ENCODE assay signal across 8 mouse cellular contexts in the genomic region with DNA sequence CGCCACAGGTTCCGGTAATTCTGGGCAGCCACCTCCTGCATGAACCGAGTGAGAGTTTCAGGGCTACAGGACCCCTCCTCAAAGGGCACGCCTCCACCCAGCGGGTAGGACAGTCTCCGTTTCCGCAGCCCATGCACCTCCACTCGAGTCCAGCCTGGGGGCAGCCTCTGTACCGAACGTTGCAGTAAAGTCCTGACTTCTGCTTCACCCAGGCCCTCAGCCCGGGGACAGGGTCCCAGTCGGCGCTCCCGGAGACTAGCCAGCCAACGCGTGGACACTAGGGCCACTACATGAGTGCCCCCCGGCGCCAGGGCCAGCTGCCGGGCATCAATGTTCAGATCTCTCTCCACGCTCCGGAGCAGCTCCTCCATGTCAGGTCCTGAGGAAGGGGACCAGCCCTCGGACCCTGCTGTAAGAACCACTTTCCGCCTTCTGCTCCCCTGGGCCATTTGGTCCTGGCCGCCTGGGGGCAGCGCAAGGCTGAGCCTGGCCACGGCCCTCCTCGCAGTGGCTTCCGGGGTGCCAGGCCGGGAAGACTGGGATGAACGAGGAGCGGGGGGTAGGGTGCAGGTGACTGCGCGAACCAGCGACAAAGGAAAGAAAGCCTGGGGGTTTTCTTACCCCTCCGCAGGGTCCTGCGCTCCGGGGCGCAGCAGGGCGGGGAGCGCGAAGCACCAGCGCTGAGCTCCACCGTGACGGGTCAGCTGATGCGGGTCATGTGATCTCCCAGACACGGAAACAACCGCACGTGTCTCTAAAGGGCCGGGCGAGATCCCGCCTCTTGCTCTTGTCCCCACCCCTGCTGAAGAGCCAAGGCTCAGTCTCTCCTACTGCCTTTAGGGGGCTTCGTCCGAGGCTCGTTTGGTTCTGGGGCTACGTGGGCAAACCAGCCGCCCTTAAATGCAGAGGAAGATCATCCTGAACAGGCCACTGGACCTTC. TPM values are rescaled to one million over a fixed set of nuclear protein-coding genes. Genes with fewer than 3 reads are reported as not detected.
DNase-seq lines count a peak whose midpoint lies in the region; ATAC-seq and TF ChIP-seq lines count a peak whose summit lies in the region.

TSS of gene Wdr81 (minus strand) at position 727 of the 940 bp plus-strand sequence.

- dilution Hi-C loops in CH12.LX (cut with MboI; ENCODE audit: extremely low pct_ligation_motif_present, extremely low pct_unique_long_range_greater_than_20kb, low sequenced_read_pairs), result no loop called here

- peak within 1 kb of the TSS; percentile 64 for H3K9ac ChIP-seq in CH12.LX (ENCODE audit: insufficient read depth, low read depth)
- peak within 1 kb of the TSS; percentile 80 for H3K9ac ChIP-seq in heart, embryonic 14.5 days (ENCODE audit: low read length)
- H3K9ac ChIP-seq in liver, embryonic 12.5 days, result peak within 1 kb of the TSS; percentile 85
- H3K9ac ChIP-seq in stomach, embryonic 14.5 days (replicated peaks; ENCODE audit: low read depth, low read length), result peak within 1 kb of the TSS; percentile 50; the same call in 1 of the 2 replicates

- peaks cover 22 to 35% of the 10 kb centered on the region in 2 experiments for H3K36me3 ChIP-seq in CH12.LX (replicated peaks in 1 of 2; ENCODE audit: control insufficient read depth in 1 of 2, insufficient read depth in 1 of 2, low read length in 1 of 2)
- H3K36me3 ChIP-seq in forebrain, embryonic 10.5 days (replicated peaks), result peaks cover 6% of the 10 kb centered on the region; the same call in 1 of the 2 replicates
- peaks cover 18% of the 10 kb centered on the region for H3K36me3 ChIP-seq in heart, embryonic 14.5 days (ENCODE audit: control insufficient read depth, insufficient read depth, low read length)
- H3K36me3 ChIP-seq in liver, embryonic 12.5 days, result peaks cover 34% of the 10 kb centered on the region
- no peaks in the 10 kb centered on the region; the same call in 1 of the 2 replicates for H3K36me3 ChIP-seq in stomach, embryonic 14.5 days (ENCODE audit: control insufficient read depth, insufficient read depth, low read length)

- DNase-seq in CH12.LX (ENCODE audit: extremely low read depth), result peak; percentile 97
- DNase-seq in c-Kit-positive CD71-negative TER-119-negative erythroid progenitor cells, embryonic 14.5 days (ENCODE audit: low read depth), result peak; percentile 82
- DNase-seq in forebrain, embryonic 10.5 days (ENCODE audit: extremely low spot score, low spot score), result peak; percentile 93
- DNase-seq in kidney, postnatal 10 days, result peak; percentile 94
- peak; percentile 83 to 90 for DNase-seq in natural killer cell, adult 2 months (ENCODE audit: low spot score in 2 of 2)

- peak within 1 kb of the TSS; percentile 60 for H3K4me2 ChIP-seq in CH12.LX (ENCODE audit: insufficient read depth, low read depth, poor library complexity, severe bottlenecking)
- H3K4me2 ChIP-seq in heart, embryonic 14.5 days (ENCODE audit: low read length), result peak within 1 kb of the TSS; percentile 100
- H3K4me2 ChIP-seq in liver, embryonic 12.5 days, result peak within 1 kb of the TSS; percentile 100
- H3K4me2 ChIP-seq in stomach, embryonic 14.5 days (replicated peaks; ENCODE audit: low read depth, low read length), result peak within 1 kb of the TSS; percentile 100

- ATAC-seq in heart, embryonic 14.5 days (ENCODE audit: insufficient number of reproducible peaks, insufficient read depth, low FRiP score, low read depth), result peak; percentile 89
- ATAC-seq in liver, embryonic 12.5 days, result peak; percentile 79
- peak; percentile 92 for ATAC-seq in stomach, embryonic 14.5 days (ENCODE audit: insufficient number of reproducible peaks, insufficient read depth, low FRiP score, low read depth)

- TF ChIP-seq POLR2A in CH12.LX (IDR thresholded peaks at IDR 0.05; ENCODE audit: low read depth, low read length), result peak; percentile 73

- H3K4me1 ChIP-seq in CH12.LX (ENCODE audit: control insufficient read depth in 1 of 2, insufficient read depth in 2 of 2), result peaks cover 34 to 84% of the 10 kb centered on the region in 2 experiments
- H3K4me1 ChIP-seq in forebrain, embryonic 10.5 days, result peaks cover 27% of the 10 kb centered on the region
- peaks cover 10 to 19% of the 10 kb centered on the region in 2 experiments for H3K4me1 ChIP-seq in heart, embryonic 14.5 days (ENCODE audit: control insufficient read depth in 2 of 2, insufficient read depth in 2 of 2, low read length in 2 of 2)
- peaks cover 92% of the 10 kb centered on the region for H3K4me1 ChIP-seq in liver, embryonic 12.5 days
- H3K4me1 ChIP-seq in stomach, embryonic 14.5 days (ENCODE audit: control insufficient read depth, insufficient read depth, low read length), result peaks cover 9% of the 10 kb centered on the region

- H3K4me3 ChIP-seq in CH12.LX (replicated peaks in 1 of 3; ENCODE audit: low read depth in 2 of 3, low read length in 2 of 3, poor library complexity in 1 of 3), result peak within 1 kb of the TSS; percentile 48 to 63 (median 53)
- peak within 1 kb of the TSS; percentile 80 for H3K4me3 ChIP-seq in forebrain, embryonic 10.5 days
- H3K4me3 ChIP-seq in heart, embryonic 14.5 days (ENCODE audit: control insufficient read depth in 1 of 2, insufficient read depth in 1 of 2, low read depth in 1 of 2, low read length in 2 of 2), result peak within 1 kb of the TSS; percentile 66 to 76
- peak within 1 kb of the TSS; percentile 73 for H3K4me3 ChIP-seq in liver, embryonic 12.5 days
- H3K4me3 ChIP-seq in stomach, embryonic 14.5 days (ENCODE audit: low read depth, low read length), result peak within 1 kb of the TSS; percentile 51

- H3K27me3 ChIP-seq in CH12.LX (replicated peaks), result no peaks in the 10 kb centered on the region
- H3K27me3 ChIP-seq in forebrain, embryonic 10.5 days (ENCODE audit: poor library complexity, severe bottlenecking), result peaks cover 14% of the 10 kb centered on the region
- no peaks in the 10 kb centered on the region for H3K27me3 ChIP-seq in heart, embryonic 14.5 days (ENCODE audit: control insufficient read depth, insufficient read depth, low read length)
- H3K27me3 ChIP-seq in liver, embryonic 12.5 days (replicated peaks), result no peaks in the 10 kb centered on the region
- H3K27me3 ChIP-seq in stomach, embryonic 14.5 days (ENCODE audit: control insufficient read depth, insufficient read depth, low read length), result no peaks in the 10 kb centered on the region

- TF ChIP-seq CTCF in CH12.LX (conservative IDR thresholded peaks at IDR 0.05 in 1 of 2, IDR thresholded peaks at IDR 0.05 in 1 of 2; ENCODE audit: low read depth in 2 of 2, low read length in 2 of 2), result peak in 1 of 2 experiments; percentile 66; a peak in 2 of 4 replicates

- in situ Hi-C loops in CH12.LX (cut with MboI; ENCODE audit: low pct_ligation_motif_present, low pct_unique_long_range_greater_than_20kb, low sequenced_read_pairs), result no loop called here

- no peak for TF ChIP-seq EP300 in CH12.LX (IDR thresholded peaks at IDR 0.05; ENCODE audit: low read length)

- no peaks in the 10 kb centered on the region for H3K9me3 ChIP-seq in CH12.LX (replicated peaks; ENCODE audit: low read length)
- no peaks in the 10 kb centered on the region for H3K9me3 ChIP-seq in forebrain, embryonic 10.5 days
- H3K9me3 ChIP-seq in heart, embryonic 14.5 days (ENCODE audit: control insufficient read depth, low read length), result no peaks in the 10 kb centered on the region
- no peaks in the 10 kb centered on the region for H3K9me3 ChIP-seq in liver, embryonic 12.5 days (replicated peaks)
- H3K9me3 ChIP-seq in stomach, embryonic 14.5 days (ENCODE audit: control insufficient read depth, low read depth, low read length), result no peaks in the 10 kb centered on the region

- peak within 1 kb of the TSS; percentile 83 for H3K27ac ChIP-seq in CH12.LX (ENCODE audit: insufficient read depth, low read depth)
- peak within 1 kb of the TSS; percentile 84 for H3K27ac ChIP-seq in forebrain, embryonic 10.5 days
- H3K27ac ChIP-seq in heart, embryonic 14.5 days (replicated peaks in 1 of 2; ENCODE audit: control insufficient read depth in 1 of 2, insufficient read depth in 1 of 2, low read depth in 2 of 2, low read length in 2 of 2), result peak within 1 kb of the TSS; percentile 61 to 67
- peak within 1 kb of the TSS; percentile 66 for H3K27ac ChIP-seq in liver, embryonic 12.5 days
- peak within 1 kb of the TSS; percentile 4; the same call in 1 of the 2 replicates for H3K27ac ChIP-seq in stomach, embryonic 14.5 days (ENCODE audit: low read length)

- WGBS in forebrain, embryonic 10.5 days, result 3% methylated on average over 56 of the region's 56 CpGs
- WGBS in heart, embryonic 14.5 days, result 2% methylated on average over 53 of the region's 56 CpGs
- 3% methylated on average over 56 of the region's 56 CpGs for WGBS in liver, embryonic 12.5 days (ENCODE audit: insufficient replicate concordance)
- 2% methylated on average over 56 of the region's 56 CpGs for WGBS in stomach, embryonic 14.5 days

- H3K79me2 ChIP-seq in CH12.LX (replicated peaks; ENCODE audit: control insufficient read depth, extremely low read depth, insufficient read depth, poor library complexity, severe bottlenecking), result no peaks in the 10 kb centered on the region

- peak; percentile 51 for TF ChIP-seq RAD21 in CH12.LX (IDR thresholded peaks at IDR 0.05; ENCODE audit: low read depth, low read length)

TF ChIP-seq in CH12.LX, 34 proteins besides CTCF, POLR2A, EP300 and RAD21 (continues in another document):
- TF ChIP-seq USF2 (conservative IDR thresholded peaks at IDR 0.05; ENCODE audit: low read depth, low read length), result peak; percentile 100
- TF ChIP-seq UBTF (IDR thresholded peaks at IDR 0.05; ENCODE audit: low read depth, low read length), result no peak; the same call in 1 of the 2 replicates
- no peak for TF ChIP-seq CHD2 (IDR thresholded peaks at IDR 0.05; ENCODE audit: low read length)
- no peak for TF ChIP-seq E2F4 (IDR thresholded peaks at IDR 0.05; ENCODE audit: insufficient replicate concordance, low read depth, low read length)
- peak; percentile 97 for TF ChIP-seq MYC (IDR thresholded peaks at IDR 0.05; ENCODE audit: low read depth, low read length)
- no peak for TF ChIP-seq GABPA (IDR thresholded peaks at IDR 0.05; ENCODE audit: insufficient replicate concordance, low read depth, low read length)
- no peak for TF ChIP-seq ZMIZ1 (IDR thresholded peaks at IDR 0.05; ENCODE audit: low read depth, low read length)
- TF ChIP-seq SIN3A (IDR thresholded peaks at IDR 0.05; ENCODE audit: low read length), result peak; percentile 99
- peak; percentile 17; the same call in 1 of the 2 replicates for TF ChIP-seq NRF1 (IDR thresholded peaks at IDR 0.05; ENCODE audit: low read depth, low read length)
- peak; percentile 18 for TF ChIP-seq MEF2A (IDR thresholded peaks at IDR 0.05; ENCODE audit: borderline replicate concordance, low read depth, low read length)

RNA-seq across cellular contexts. Expression of gene Wdr81, which starts in this region (rescaled TPM):
- total RNA-seq in CH12.LX (2012; rRNA removed) (14.3 and 16.3 TPM in 2 replicates), CH12.LX (2014; rRNA removed) (3.0 and 3.1 TPM in 2 replicates)
- 12.7 and 13.7 TPM in 2 replicates for polyA plus RNA-seq in CH12.LX (2012; ENCODE audit: insufficient read length, low read depth)
- polyA plus RNA-seq in forebrain, embryonic 10.5 days (2016; fragmentation: Nextera tagmentation; extraction: Ambion mirVana), result 5.8 and 6.4 TPM in 2 replicates
- 3.1 and 3.7 TPM in 2 replicates for polyA plus RNA-seq in heart, embryonic 14.5 days (2014; fragmentation: Nextera tagmentation; extraction: Ambion mirVana)
- polyA plus RNA-seq in liver, embryonic 12.5 days (2016; fragmentation: Nextera tagmentation; extraction: Ambion mirVana), result 24.8 and 25.0 TPM in 2 replicates
- polyA plus RNA-seq in stomach, embryonic 14.5 days (2014; fragmentation: Nextera tagmentation; extraction: Ambion mirVana), result 4.6 and 5.1 TPM in 2 replicates

Comparison
In these comparisons a context has a peak if more than half of its experiments do, and no peak if none do; other contexts are left out.
1. Peak in every context shown above with its lines: DNase-seq, ATAC-seq, H3K4me3 ChIP-seq and H3K27ac ChIP-seq.
2. H3K27ac ChIP-seq: peak in every context shown above with its lines; median percentile 84 in forebrain, embryonic 10.5 days; 83 in CH12.LX; 66 in liver, embryonic 12.5 days; 64 in heart, embryonic 14.5 days; 4 in stomach, embryonic 14.5 days.